Comparison of ENCODE assay signal across 12 mouse cellular contexts in the genomic region with DNA sequence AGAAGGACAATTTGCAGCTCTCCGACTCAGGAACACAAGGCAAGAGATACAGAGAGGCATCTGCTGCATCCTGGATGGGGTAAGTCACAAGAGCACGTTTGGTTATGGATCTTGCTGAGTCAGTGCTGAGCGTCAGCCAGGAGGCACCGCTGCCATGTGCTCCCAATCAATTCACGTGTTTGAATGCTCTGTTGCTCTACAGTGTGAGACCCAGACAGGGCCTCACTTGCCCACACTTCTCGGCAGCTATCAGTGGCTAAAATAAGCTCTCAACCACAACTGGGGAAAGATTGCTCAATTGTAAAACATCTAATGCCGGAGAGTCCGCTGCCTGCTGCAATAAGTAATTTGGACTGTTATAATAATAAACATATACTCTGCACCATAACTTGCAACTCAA. TPM values are rescaled to one million over a fixed set of nuclear protein-coding genes. Genes with fewer than 3 reads are reported as not detected.
DNase-seq lines count a peak whose midpoint lies in the region; ATAC-seq and TF ChIP-seq lines count a peak whose summit lies in the region.
"Had no signal": no experiment of that assay in that cellular context is flagged by ENCODE, and none has a peak within 500 bp of the region (broad histone marks: within the 10 kb centered on the region; RNA-seq: fewer than 3 reads in every experiment).

No protein-coding gene starts in this region.

- H3K4me3 ChIP-seq in hindbrain, embryonic 16.5 days (ENCODE audit: low read length) = no peak overlapping the region
- no peak overlapping the region for H3K4me3 ChIP-seq in hindbrain, embryonic 14.5 days (replicated peaks; ENCODE audit: low read length)
- H3K4me3 ChIP-seq in heart, adult 2 months = no peak overlapping the region
- no peak overlapping the region for H3K4me3 ChIP-seq in liver, adult 2 months (ENCODE audit: insufficient read depth, low read depth, low read length)
- no peak overlapping the region for H3K4me3 ChIP-seq in midbrain, embryonic 14.5 days (replicated peaks; ENCODE audit: low read depth, low read length)
- H3K4me3 ChIP-seq: erythroblast, embryonic 14.5 days; limb, embryonic 15.5 days; neural tube, embryonic 15.5 days had no signal

- intact Hi-C loops in heart, adult 2 months (cut with DNase I) = no loop called here

- 53% methylated on average over 8 of the region's 8 CpGs for WGBS in hindbrain, embryonic 16.5 days
- 56% methylated on average over 8 of the region's 8 CpGs for WGBS in hindbrain, embryonic 14.5 days
- 39% methylated on average over 8 of the region's 8 CpGs for whole genome bisulfite sequencing in heart, adult 2 months
- 9% methylated on average over 8 of the region's 8 CpGs for WGBS in liver, adult 2 months
- WGBS in midbrain, embryonic 14.5 days = 64% methylated on average over 8 of the region's 8 CpGs

- no peak overlapping the region for H3K9ac ChIP-seq in hindbrain, embryonic 16.5 days (ENCODE audit: low read depth, low read length)
- no peak overlapping the region for H3K9ac ChIP-seq in hindbrain, embryonic 14.5 days
- no peak overlapping the region for H3K9ac ChIP-seq in heart, adult 2 months (ENCODE audit: low read depth, low read length)
- no peak overlapping the region for H3K9ac ChIP-seq in liver, adult 2 months (ENCODE audit: low read depth, low read length)
- H3K9ac ChIP-seq in midbrain, embryonic 14.5 days (replicated peaks; ENCODE audit: low read length) = no peak overlapping the region
- H3K9ac ChIP-seq: limb, embryonic 15.5 days; neural tube, embryonic 15.5 days had no signal

- DNase-seq in hindbrain, embryonic 14.5 days (ENCODE audit: low spot score) = no peak
- peak; percentile 86 for DNase-seq in NIH3T3 (ENCODE audit: low read depth)
- peak; percentile 45 to 72 for DNase-seq in heart, adult 2 months
- peak; percentile 98 for DNase-seq in liver, adult 2 months (ENCODE audit: extremely low read depth, low read depth, low spot score)
- no peak for DNase-seq in frontal cortex, postnatal 10 days (ENCODE audit: low spot score in 2 of 2)
- no peak for DNase-seq in frontal cortex, postnatal 14 days (ENCODE audit: low spot score in 2 of 2)
- DNase-seq in midbrain, embryonic 14.5 days = no peak
- DNase-seq: kidney, adult 9 months had no signal

- peak; percentile 92 for TF ChIP-seq EP300 in heart, adult 2 months (IDR thresholded peaks at IDR 0.05; ENCODE audit: insufficient read depth, low read depth, low read length)

- TF ChIP-seq CTCF in heart, adult 2 months (IDR thresholded peaks at IDR 0.05) = no peak
- TF ChIP-seq CTCF in liver, adult 2 months (IDR thresholded peaks at IDR 0.05; ENCODE audit: low read depth, low read length) = no peak

- no peaks in the 10 kb centered on the region for H3K79me2 ChIP-seq in heart, adult 2 months (replicated peaks; ENCODE audit: control insufficient read depth, insufficient read depth, low read length)
- H3K79me2 ChIP-seq in liver, adult 2 months (ENCODE audit: control insufficient read depth, insufficient read depth, low read length) = no peaks in the 10 kb centered on the region

- H3K4me2 ChIP-seq in hindbrain, embryonic 16.5 days (ENCODE audit: low read length) = no peak overlapping the region
- H3K4me2 ChIP-seq in hindbrain, embryonic 14.5 days (replicated peaks) = no peak overlapping the region
- no peak overlapping the region for H3K4me2 ChIP-seq in midbrain, embryonic 14.5 days (ENCODE audit: low read length)
- H3K4me2 ChIP-seq: limb, embryonic 15.5 days; neural tube, embryonic 15.5 days had no signal

- no peak overlapping the region for H3K27ac ChIP-seq in hindbrain, embryonic 16.5 days (ENCODE audit: low read depth, low read length)
- H3K27ac ChIP-seq in hindbrain, embryonic 14.5 days = no peak overlapping the region
- peak overlapping the region; percentile 15 for H3K27ac ChIP-seq in heart, adult 2 months
- H3K27ac ChIP-seq in liver, adult 2 months (replicated peaks; ENCODE audit: insufficient read depth, low read depth, low read length) = peak overlapping the region; percentile 29; the same call in 1 of the 2 replicates
- no peak overlapping the region for H3K27ac ChIP-seq in midbrain, embryonic 14.5 days (replicated peaks; ENCODE audit: low read depth, low read length)
- H3K27ac ChIP-seq: limb, embryonic 15.5 days; neural tube, embryonic 15.5 days had no signal

- H3K9me3 ChIP-seq in hindbrain, embryonic 16.5 days (ENCODE audit: control insufficient read depth, low read length) = no peaks in the 10 kb centered on the region
- H3K9me3 ChIP-seq in hindbrain, embryonic 14.5 days (ENCODE audit: control insufficient read depth, low read length) = no peaks in the 10 kb centered on the region
- no peaks in the 10 kb centered on the region for H3K9me3 ChIP-seq in midbrain, embryonic 14.5 days (ENCODE audit: control insufficient read depth, low read length)
- H3K9me3 ChIP-seq: limb, embryonic 15.5 days; neural tube, embryonic 15.5 days had no signal

- no peaks in the 10 kb centered on the region for H3K4me1 ChIP-seq in hindbrain, embryonic 16.5 days (ENCODE audit: control insufficient read depth, insufficient read depth, low read depth, low read length)
- no peaks in the 10 kb centered on the region for H3K4me1 ChIP-seq in hindbrain, embryonic 14.5 days (replicated peaks; ENCODE audit: control insufficient read depth, insufficient read depth, low read length)
- no peaks in the 10 kb centered on the region for H3K4me1 ChIP-seq in heart, adult 2 months (ENCODE audit: control insufficient read depth, insufficient read depth, low read length)
- peaks cover 30% of the 10 kb centered on the region for H3K4me1 ChIP-seq in liver, adult 2 months (ENCODE audit: control insufficient read depth, insufficient read depth, low read length)
- H3K4me1 ChIP-seq in midbrain, embryonic 14.5 days (ENCODE audit: control insufficient read depth, insufficient read depth, low read length) = no peaks in the 10 kb centered on the region
- H3K4me1 ChIP-seq: limb, embryonic 15.5 days had no signal

- H3K27me3 ChIP-seq in hindbrain, embryonic 16.5 days (replicated peaks; ENCODE audit: control insufficient read depth, insufficient read depth, low read length) = no peaks in the 10 kb centered on the region
- no peaks in the 10 kb centered on the region for H3K27me3 ChIP-seq in hindbrain, embryonic 14.5 days (ENCODE audit: control insufficient read depth, insufficient read depth, low read length)
- no peaks in the 10 kb centered on the region for H3K27me3 ChIP-seq in heart, adult 2 months (ENCODE audit: control insufficient read depth, insufficient read depth, low read length)
- H3K27me3 ChIP-seq in liver, adult 2 months (ENCODE audit: control insufficient read depth, insufficient read depth, low read length) = no peaks in the 10 kb centered on the region
- no peaks in the 10 kb centered on the region for H3K27me3 ChIP-seq in midbrain, embryonic 14.5 days (ENCODE audit: control insufficient read depth, insufficient read depth, low read length)
- H3K27me3 ChIP-seq: limb, embryonic 15.5 days; neural tube, embryonic 15.5 days had no signal

- 0 out of 2 replicates have a peak, but pooled peaks have one; percentile 34 for ATAC-seq in hindbrain, embryonic 16.5 days
- no peak for ATAC-seq in hindbrain, embryonic 14.5 days (ENCODE audit: low FRiP score)
- no peak for ATAC-seq in midbrain, embryonic 14.5 days (ENCODE audit: low FRiP score, low TSS enrichment)

- no peak for TF ChIP-seq POLR2A in heart, adult 2 months (IDR thresholded peaks at IDR 0.05; ENCODE audit: insufficient read depth, low read depth, low read length)
- no peak for TF ChIP-seq POLR2A in liver, adult 2 months (IDR thresholded peaks at IDR 0.05; ENCODE audit: extremely low read depth, insufficient read depth, low read length)

- H3K36me3 ChIP-seq in hindbrain, embryonic 16.5 days (ENCODE audit: control insufficient read depth, insufficient read depth, low read length) = no peaks in the 10 kb centered on the region
- no peaks in the 10 kb centered on the region for H3K36me3 ChIP-seq in hindbrain, embryonic 14.5 days (replicated peaks; ENCODE audit: control insufficient read depth, insufficient read depth)
- H3K36me3 ChIP-seq in heart, adult 2 months (ENCODE audit: control insufficient read depth, insufficient read depth, low read length) = no peaks in the 10 kb centered on the region
- no peaks in the 10 kb centered on the region for H3K36me3 ChIP-seq in liver, adult 2 months (ENCODE audit: control insufficient read depth, insufficient read depth, low read length)
- H3K36me3 ChIP-seq in midbrain, embryonic 14.5 days (ENCODE audit: control insufficient read depth, insufficient read depth, low read length) = no peaks in the 10 kb centered on the region
- H3K36me3 ChIP-seq: limb, embryonic 15.5 days; neural tube, embryonic 15.5 days had no signal

RNA-seq across cellular contexts. Expression of gene Mamdc2, which starts 41.5 kb away (rescaled TPM):
- polyA plus RNA-seq in hindbrain, embryonic 16.5 days (2015; fragmentation: Nextera tagmentation; extraction: Ambion mirVana) = 2.5 and 2.6 TPM in 2 replicates
- 1.6 and 1.8 TPM in 2 replicates for polyA plus RNA-seq in hindbrain, embryonic 14.5 days (2014; fragmentation: Nextera tagmentation; extraction: Ambion mirVana)
- 1 to 10 TPM; 1.8 to 2.6 TPM for total RNA-seq in heart, adult 2 months (2021)
- polyA plus RNA-seq in heart, adult 2 months (2012; rRNA removed) = 2.4 and 3.0 TPM in 2 replicates
- 2.1 and 3.0 TPM in 2 replicates for total RNA-seq in liver, adult 2 months (2014; rRNA removed)
- 1.3 and 1.5 TPM in 2 replicates for polyA plus RNA-seq in liver, adult 2 months (2012; rRNA removed)
- polyA plus RNA-seq in midbrain, embryonic 14.5 days (2014; fragmentation: Nextera tagmentation; extraction: Ambion mirVana) = 1.1 and 1.5 TPM in 2 replicates
- polyA plus RNA-seq: erythroblast, embryonic 14.5 days had no signal

Comparison
In these comparisons a context has a peak if more than half of its experiments do, and no peak if none do; other contexts are left out.
1. H3K27ac ChIP-seq: peak in heart, adult 2 months (single experiment) and liver, adult 2 months (single experiment); none in hindbrain, embryonic 16.5 days (single experiment), hindbrain, embryonic 14.5 days (single experiment) and midbrain, embryonic 14.5 days (single experiment).
2. DNase-seq: peak in NIH3T3 (single experiment), heart, adult 2 months (2 of 2) and liver, adult 2 months (single experiment); none in hindbrain, embryonic 14.5 days (single experiment), frontal cortex, postnatal 10 days (0 of 2), frontal cortex, postnatal 14 days (0 of 2) and midbrain, embryonic 14.5 days (single experiment).